Mouse (Mus musculus) neural tube, embryonic 15.5 days (tissue): ENCODE measurements around the gene Gpx4. TPM values are rescaled to one million over a fixed set of nuclear protein-coding genes. Genes with fewer than 3 reads are reported as not detected.
A peak's percentile ranks its signal among the peaks of the same experiment; 100 is the strongest.
"Not testable (repeated sequence)": the region's sequence is repeated elsewhere in the genome, so short reads cannot be mapped to it uniquely, and the experiment has no call there.

ENCODE experiments used
- ATAC-seq: fragments of 200-750 bp; cut with Nextera tagmentation; 2 replicates; pipeline ENCODE4 v1.8.0; 2017; ENCODE audit warnings: mild to moderate bottlenecking, moderate TSS enrichment, moderate library complexity; ENCODE audit not compliant: low FRiP score
- H3K27ac ChIP-seq: fragments of 300-500 bp; sonication (generic); replicated peaks from 2 replicates; pipeline ENCODE4 v1.5.1; 2015; ENCODE audit warnings: mild to moderate bottlenecking, inconsistent platforms
- H3K27me3 ChIP-seq: fragments of 300-500 bp; sonication (generic); replicated peaks from 2 replicates; pipeline ENCODE4 v1.6.1; 2015; ENCODE audit warnings: inconsistent platforms
- H3K36me3 ChIP-seq: fragments of 300-500 bp; sonication (generic); 2 replicates; pipeline ENCODE4 v1.6.1; 2015; ENCODE audit warnings: inconsistent platforms
- H3K4me1 ChIP-seq: fragments of 300-500 bp; sonication (generic); 2 replicates; pipeline ENCODE4 v1.6.1; 2015; ENCODE audit warnings: inconsistent platforms
- H3K4me2 ChIP-seq: fragments of 300-500 bp; sonication (generic); 2 replicates; pipeline ENCODE4 v1.6.1; 2015; ENCODE audit warnings: inconsistent platforms, mild to moderate bottlenecking, moderate library complexity
- H3K4me3 ChIP-seq: fragments of 300-500 bp; sonication (generic); replicated peaks from 2 replicates; pipeline ENCODE4 v1.5.1; 2015; ENCODE audit warnings: mild to moderate bottlenecking, inconsistent platforms
- H3K9ac ChIP-seq: fragments of 300-500 bp; sonication (generic); replicated peaks from 2 replicates; pipeline ENCODE4 v1.6.1; 2015; ENCODE audit warnings: mild to moderate bottlenecking, inconsistent platforms
- H3K9me3 ChIP-seq: fragments of 300-500 bp; sonication (generic); replicated peaks from 2 replicates; pipeline ENCODE4 v1.6.1; 2016; ENCODE audit warnings: inconsistent platforms
- WGBS: fragments of 180-500 bp; shearing (Covaris S2); methylation state at CpG from one replicate; pipeline ENCODE4 v1.1.7; 2015; ENCODE audit warnings: mixed read lengths; 5-methylcytosine and 5-hydroxymethylcytosine counted together
- polyA plus RNA-seq: library from polyadenylated mRNA; unstranded; fragments of >200 nt; fragmentation: Nextera tagmentation; extraction: Ambion mirVana; gene quantifications from 2 replicates; pipeline ENCODE4 v1.2.1, GENCODE M21; 2015

The Gpx4 gene
- polyA plus RNA-seq, 1 experiment from 2014 or later: 600 TPM

- Histone ChIP-seq H3K36me3 (peaks cover 34% of the 10 kb centered on the region), H3K4me2 (no peak overlapping the region), H3K27ac (no peak overlapping the region), H3K4me3 (no peak overlapping the region), H3K27me3 (no peaks in the 10 kb centered on the region), H3K4me1 (peaks cover 28% of the 10 kb centered on the region), H3K9me3 (no peaks in the 10 kb centered on the region), H3K9ac (no peak overlapping the region)
- no peak for ATAC-seq
- 93% methylated on average over 5 of the region's 5 CpGs for WGBS
Measured at GRCm38 (mm10) chr10:80035686-80036085, 11.3 kb upstream of the Gpx4 start.

DNA sequence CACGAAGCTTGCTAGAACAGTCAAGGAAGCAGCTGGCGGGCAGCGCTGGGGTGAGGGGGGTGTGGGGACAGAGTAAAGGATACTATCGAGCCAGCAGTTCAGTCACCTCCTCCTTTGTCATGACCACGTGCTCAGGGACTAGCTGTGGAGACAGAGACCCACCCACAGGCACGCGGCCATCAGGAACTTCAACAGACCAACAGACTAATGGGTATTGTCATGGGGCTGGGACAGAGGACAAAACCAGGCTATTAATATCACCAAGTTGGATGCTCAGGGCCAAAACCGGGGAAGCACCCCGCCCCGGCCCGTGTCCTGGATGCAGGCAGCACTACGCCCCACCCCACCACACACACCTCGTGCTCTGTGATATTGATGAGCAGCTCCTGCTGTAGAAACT lies 10.1 kb upstream of the Gpx4 start:
- no peak overlapping the region for H3K27ac ChIP-seq
- H3K4me2 ChIP-seq: no peak overlapping the region
- H3K36me3 ChIP-seq: peaks cover 34% of the 10 kb centered on the region
- no peaks in the 10 kb centered on the region for H3K27me3 ChIP-seq
- no peaks in the 10 kb centered on the region for H3K9me3 ChIP-seq
- no peak overlapping the region for H3K9ac ChIP-seq
- 93% methylated on average over 13 of the region's 13 CpGs for WGBS
- peaks cover 28% of the 10 kb centered on the region for H3K4me1 ChIP-seq
- no peak overlapping the region for H3K4me3 ChIP-seq
- ATAC-seq: no peak

GRCm38 (mm10) chr10:80039559-80039979 lies 7.4 kb upstream of the Gpx4 start, which contains the start of gene Polr2e:
TSS of gene Polr2e (minus strand) at chr10:80039795.
- Histone ChIP-seq H3K27me3 (no peaks in the 10 kb centered on the region), H3K27ac (peak within 1 kb of the TSS; percentile 79), H3K36me3 (peaks cover 32% of the 10 kb centered on the region), H3K9me3 (no peaks in the 10 kb centered on the region), H3K9ac (peak within 1 kb of the TSS; percentile 84), H3K4me3 (peak within 1 kb of the TSS; percentile 86), H3K4me1 (peaks cover 24% of the 10 kb centered on the region), H3K4me2 (peak within 1 kb of the TSS; percentile 87)
- peak; percentile 97 for ATAC-seq
- under 1% methylated on average over 40 of the region's 40 CpGs for WGBS

DNA sequence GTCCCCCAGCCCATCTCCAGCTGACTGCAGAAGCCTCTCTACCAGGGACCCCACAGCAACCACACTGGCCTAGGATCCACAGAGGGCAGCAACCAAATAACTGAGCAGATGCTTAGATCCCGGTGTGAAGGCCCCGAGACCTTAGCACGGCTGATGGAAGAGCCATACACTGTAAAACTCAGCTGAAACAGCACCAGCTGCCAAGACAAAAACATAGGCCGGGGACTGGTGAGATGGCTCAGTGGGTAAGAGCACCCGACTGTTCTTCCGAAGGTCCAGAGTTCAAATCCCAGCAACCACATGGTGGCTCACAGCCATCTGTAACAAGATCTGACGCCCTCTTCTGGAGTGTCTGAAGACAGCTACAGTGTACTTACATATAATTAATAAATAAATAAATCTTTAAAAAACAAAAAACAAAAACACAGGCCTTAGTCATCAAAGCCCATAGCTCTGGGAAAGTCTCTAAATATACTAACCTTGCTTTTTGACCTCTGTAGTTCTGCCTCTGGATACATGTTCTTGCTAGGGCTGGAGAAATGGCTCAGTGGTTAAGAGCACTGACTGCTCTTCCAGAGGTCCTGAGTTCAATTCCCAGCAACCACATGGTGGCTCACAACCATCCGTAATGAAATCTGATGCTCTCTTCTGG lies 5.4 kb upstream of the Gpx4 start:
- Histone ChIP-seq H3K36me3 (peaks cover 15% of the 10 kb centered on the region), H3K4me1 (peaks cover 24% of the 10 kb centered on the region)
- not testable (repeated sequence) for H3K9me3 ChIP-seq, ATAC-seq, H3K9ac ChIP-seq, H3K4me3 ChIP-seq, H3K27me3 ChIP-seq, H3K4me2 ChIP-seq, H3K27ac ChIP-seq
- 86% methylated on average over 8 of the region's 8 CpGs for WGBS

DNA sequence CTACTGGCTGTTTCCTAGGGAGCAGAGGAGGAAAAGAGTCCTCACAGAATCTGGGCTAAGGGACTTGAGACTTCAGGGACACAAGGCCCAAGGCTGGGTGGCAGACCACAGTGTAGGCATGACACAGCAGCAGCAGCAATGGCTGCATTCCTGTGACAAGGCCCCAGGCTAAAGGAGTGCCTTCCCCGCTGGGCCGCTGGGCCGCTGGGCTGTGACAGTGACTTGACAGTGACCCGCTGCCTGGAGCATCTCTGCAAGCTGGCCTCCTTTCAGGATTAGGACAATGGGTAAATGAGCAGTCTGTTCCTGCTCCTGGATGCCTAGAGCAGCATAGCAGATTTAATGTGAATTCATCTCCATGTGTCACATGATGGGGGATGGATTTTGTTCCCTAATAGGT lies 2.9 kb upstream of the Gpx4 start:
- WGBS: 17% methylated on average over 4 of the region's 4 CpGs
- peak overlapping the region; percentile 9; the same call in 1 of the 2 replicates for H3K27ac ChIP-seq

GRCm38 (mm10) chr10:80045364-80045763 lies 1.6 kb upstream of the Gpx4 start:
- not testable (repeated sequence) for H3K4me2 ChIP-seq, H3K36me3 ChIP-seq, H3K9me3 ChIP-seq, H3K4me3 ChIP-seq, H3K9ac ChIP-seq, H3K27me3 ChIP-seq, H3K27ac ChIP-seq, ATAC-seq, H3K4me1 ChIP-seq
- 80% methylated on average over 3 of the region's 4 CpGs for WGBS

More for the DNA sequence above, 2.9 kb upstream of the Gpx4 start:
- Histone ChIP-seq H3K9me3 (no peaks in the 10 kb centered on the region), H3K4me3 (no peak overlapping the region), H3K9ac (no peak overlapping the region), H3K4me2 (no peak overlapping the region), H3K27me3 (no peaks in the 10 kb centered on the region), H3K4me1 (peaks cover 9% of the 10 kb centered on the region), H3K36me3 (no peaks in the 10 kb centered on the region)
- ATAC-seq: no peak

DNA sequence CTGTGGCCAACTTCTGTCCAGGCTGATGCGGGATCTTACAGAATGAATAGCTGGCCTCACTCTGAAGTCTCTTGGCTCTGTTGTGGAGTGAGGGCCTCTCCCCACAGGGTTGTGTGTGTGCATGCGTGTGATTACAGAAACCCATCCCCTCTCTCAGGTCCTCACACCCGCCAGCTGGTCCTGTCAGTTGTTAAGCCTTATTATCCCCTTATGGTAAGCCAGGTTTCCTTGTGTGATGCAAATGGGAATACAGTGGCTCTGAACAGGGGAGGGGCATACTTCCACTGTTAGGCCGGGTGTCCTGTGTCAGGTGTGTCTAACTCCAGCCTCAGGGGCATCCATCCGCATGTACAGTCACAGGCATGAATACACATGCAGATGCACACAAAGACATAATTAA lies 1.2 kb upstream of the Gpx4 start:
- ATAC-seq: no peak
- peaks cover 4% of the 10 kb centered on the region; the same call in 1 of the 2 replicates for H3K4me1 ChIP-seq
- no peak overlapping the region for H3K9ac ChIP-seq
- WGBS: 74% methylated on average over 5 of the region's 5 CpGs
- no peak overlapping the region for H3K4me3 ChIP-seq
- H3K4me2 ChIP-seq: no peak overlapping the region
- H3K27ac ChIP-seq: no peak overlapping the region
- H3K36me3 ChIP-seq: no peaks in the 10 kb centered on the region
- no peaks in the 10 kb centered on the region for H3K9me3 ChIP-seq
- no peaks in the 10 kb centered on the region for H3K27me3 ChIP-seq

DNA sequence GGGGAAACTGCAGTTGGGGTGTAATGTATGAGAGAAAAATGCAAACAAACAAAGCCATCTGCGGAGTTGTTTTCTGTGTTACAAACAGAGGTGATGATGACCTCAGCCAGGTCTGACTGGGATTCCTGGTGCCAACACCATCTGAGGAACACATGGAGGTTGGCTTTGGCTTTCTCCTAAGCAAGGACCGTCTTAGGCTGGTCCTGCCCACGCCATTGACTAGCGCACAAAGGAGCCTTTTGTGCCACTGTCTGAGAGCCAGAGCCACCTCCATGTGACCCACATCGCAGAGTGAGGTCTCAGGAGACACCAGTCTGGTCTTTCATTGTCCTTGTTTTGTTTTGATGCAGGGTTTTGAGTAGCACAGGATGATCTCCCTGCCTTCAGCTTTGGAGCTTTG lies 1.4 kb downstream of the Gpx4 start:
- 8% methylated on average over 5 of the region's 5 CpGs for WGBS
- H3K9me3 ChIP-seq: no peaks in the 10 kb centered on the region
- no peak overlapping the region for H3K4me2 ChIP-seq
- H3K4me1 ChIP-seq: peaks cover 8% of the 10 kb centered on the region
- H3K4me3 ChIP-seq: no peak overlapping the region
- H3K27me3 ChIP-seq: no peaks in the 10 kb centered on the region
- no peaks in the 10 kb centered on the region for H3K36me3 ChIP-seq
- H3K27ac ChIP-seq: no peak overlapping the region
- H3K9ac ChIP-seq: no peak overlapping the region
- no peak for ATAC-seq

GRCm38 (mm10) chr10:80048834-80049233 lies 1.9 kb downstream of the Gpx4 start:
- H3K36me3 ChIP-seq: no peaks in the 10 kb centered on the region
- no peak overlapping the region for H3K27ac ChIP-seq
- peaks cover 8% of the 10 kb centered on the region for H3K4me1 ChIP-seq
- H3K9me3 ChIP-seq: no peaks in the 10 kb centered on the region
- H3K4me3 ChIP-seq: no peak overlapping the region
- H3K9ac ChIP-seq: no peak overlapping the region
- no peak overlapping the region for H3K4me2 ChIP-seq
- WGBS: 59% methylated on average over 3 of the region's 3 CpGs
- no peaks in the 10 kb centered on the region for H3K27me3 ChIP-seq
- ATAC-seq: no peak

GRCm38 (mm10) chr10:80050244-80050643 lies 3.3 kb downstream of the Gpx4 start:
- WGBS: 16% methylated on average over 6 of the region's 6 CpGs
- Histone ChIP-seq H3K4me1 (peaks cover 18% of the 10 kb centered on the region), H3K27ac (no peak overlapping the region)

DNA sequence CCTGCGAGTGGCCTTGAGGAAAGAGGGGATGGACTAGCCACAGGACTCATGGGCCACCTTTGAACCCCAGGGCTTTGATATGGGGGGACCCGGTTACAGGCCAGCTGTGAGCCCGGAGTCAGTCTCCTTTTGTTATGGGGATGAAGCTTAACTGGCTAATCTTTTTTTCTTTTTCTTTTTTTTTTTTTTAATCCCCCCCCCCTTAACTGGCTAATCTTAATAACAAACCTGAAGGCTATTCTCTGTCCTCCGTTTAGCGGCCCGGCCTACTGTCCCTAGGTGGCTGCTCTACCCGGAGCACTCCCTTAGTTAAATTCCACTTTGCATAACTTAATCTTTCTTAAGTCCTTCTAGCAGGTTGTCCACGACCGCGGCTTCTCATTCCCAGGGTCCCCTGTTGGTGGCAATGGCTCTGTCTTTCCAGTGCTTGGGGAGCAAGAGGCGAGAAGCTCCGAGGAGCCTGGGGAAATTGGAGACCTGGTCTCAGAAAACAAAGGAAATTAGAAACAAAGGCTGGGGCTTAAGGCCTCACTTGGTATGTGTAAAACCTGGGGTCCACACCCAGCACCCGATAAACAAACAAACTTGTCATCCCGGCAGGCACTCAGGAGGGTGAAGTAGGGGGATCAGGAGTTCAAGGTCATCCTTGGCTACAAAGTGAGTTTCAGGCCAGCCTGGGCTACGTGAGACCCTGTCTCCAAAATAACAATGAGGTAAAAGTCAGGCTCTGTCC lies 4.1 kb downstream of the Gpx4 start:
- no peak overlapping the region for H3K4me2 ChIP-seq
- peaks cover 6% of the 10 kb centered on the region for H3K36me3 ChIP-seq
- H3K27me3 ChIP-seq: no peaks in the 10 kb centered on the region
- no peak overlapping the region for H3K9ac ChIP-seq
- no peak overlapping the region for H3K4me3 ChIP-seq
- H3K4me1 ChIP-seq: peaks cover 26% of the 10 kb centered on the region
- no peaks in the 10 kb centered on the region for H3K9me3 ChIP-seq
- ATAC-seq: no peak
- no peak overlapping the region for H3K27ac ChIP-seq
- 20% methylated on average over 15 of the region's 15 CpGs for WGBS

More at GRCm38 (mm10) chr10:80050244-80050643, 3.3 kb downstream of the Gpx4 start:
- Histone ChIP-seq H3K4me3 (no peak overlapping the region), H3K36me3 (no peaks in the 10 kb centered on the region), H3K9ac (no peak overlapping the region), H3K27me3 (no peaks in the 10 kb centered on the region), H3K4me2 (no peak overlapping the region), H3K9me3 (no peaks in the 10 kb centered on the region)
- ATAC-seq: no peak
